Mouse (Mus musculus) limb, embryonic 12.5 days (tissue): ENCODE results near the gene E2f4. TPM values are rescaled to one million over a fixed set of nuclear protein-coding genes. Genes with fewer than 3 reads are reported as not detected.

ENCODE experiments used
- ATAC-seq: fragments of 200-750 bp; cut with Nextera tagmentation; 2 replicates; pipeline ENCODE4 v1.8.0; 2017; ENCODE audit warnings: low read depth, moderate TSS enrichment; ENCODE audit not compliant: insufficient number of reproducible peaks, insufficient read depth, low FRiP score, low TSS enrichment
- H3K27ac ChIP-seq: fragments of 300-500 bp; sonication (generic); 2 replicates; pipeline ENCODE4 v1.5.1; 2016; ENCODE audit warnings: mild to moderate bottlenecking, moderate library complexity
- H3K27me3 ChIP-seq: fragments of 300-500 bp; sonication (generic); 2 replicates; pipeline ENCODE4 v1.6.1; 2016; ENCODE audit warnings: mild to moderate bottlenecking, moderate library complexity
- H3K36me3 ChIP-seq: fragments of 300-500 bp; sonication (generic); 2 replicates; pipeline ENCODE4 v1.6.1; 2016; ENCODE audit warnings: mild to moderate bottlenecking, moderate library complexity
- H3K4me1 ChIP-seq: fragments of 300-500 bp; sonication (generic); replicated peaks from 2 replicates; pipeline ENCODE4 v1.6.1; 2016
- H3K4me2 ChIP-seq: fragments of 300-500 bp; sonication (generic); 2 replicates; pipeline ENCODE4 v1.6.1; 2016; ENCODE audit warnings: mild to moderate bottlenecking, moderate library complexity
- H3K4me3 ChIP-seq: fragments of 300-500 bp; sonication (generic); replicated peaks from 2 replicates; pipeline ENCODE4 v1.5.1; 2016; ENCODE audit warnings: mild to moderate bottlenecking
- H3K9ac ChIP-seq: fragments of 300-500 bp; sonication (generic); replicated peaks from 2 replicates; pipeline ENCODE4 v1.6.1; 2016; ENCODE audit warnings: mild to moderate bottlenecking, moderate library complexity
- H3K9me3 ChIP-seq: fragments of 300-500 bp; sonication (generic); 2 replicates; pipeline ENCODE4 v1.6.1; 2016; ENCODE audit warnings: mild to moderate bottlenecking, moderate library complexity
- WGBS: fragments of 180-500 bp; shearing (Covaris S2); methylation state at CpG from one replicate; pipeline ENCODE4 v1.1.7; 2016; 5-methylcytosine and 5-hydroxymethylcytosine counted together
- polyA plus RNA-seq: library from polyadenylated mRNA; unstranded; fragments of >200 nt; fragmentation: Nextera tagmentation; extraction: Ambion mirVana; gene quantifications from 2 replicates; pipeline ENCODE4 v1.2.1, GENCODE M21; 2016

Gene E2f4
- polyA plus RNA-seq, 1 experiment from 2014 or later, result 75.6 TPM

- Histone ChIP-seq H3K4me2 (no peak overlapping the region), H3K9me3 (no peaks in the 10 kb centered on the region), H3K36me3 (peaks cover 82% of the 10 kb centered on the region), H3K4me3 (no peak overlapping the region), H3K4me1 (peaks cover 21% of the 10 kb centered on the region), H3K27ac (no peak overlapping the region), H3K9ac (no peak overlapping the region), H3K27me3 (no peaks in the 10 kb centered on the region)
- ATAC-seq, result no peak
- WGBS, result 95% methylated on average over 10 of the region's 10 CpGs
These were observed 11.0 kb downstream of the E2f4 start for GRCm38 (mm10) chr8:105308428-105308827.

GRCm38 (mm10) chr8:105309142-105309847, 11.8 kb downstream of the E2f4 start:
- H3K9me3 ChIP-seq, result no peaks in the 10 kb centered on the region
- H3K36me3 ChIP-seq, result peaks cover 82% of the 10 kb centered on the region
- H3K4me2 ChIP-seq, result no peak overlapping the region
- no peak overlapping the region for H3K9ac ChIP-seq
- peaks cover 21% of the 10 kb centered on the region for H3K4me1 ChIP-seq
- no peak overlapping the region for H3K27ac ChIP-seq
- 81% methylated on average over 15 of the region's 15 CpGs for WGBS
- H3K27me3 ChIP-seq, result no peaks in the 10 kb centered on the region
- no peak for ATAC-seq
- H3K4me3 ChIP-seq, result no peak overlapping the region

GRCm38 (mm10) chr8:105310118-105310517, 12.7 kb downstream of the E2f4 start:
- no peak overlapping the region for H3K27ac ChIP-seq
- H3K27me3 ChIP-seq, result no peaks in the 10 kb centered on the region
- WGBS, result 85% methylated on average over 8 of the region's 8 CpGs
- peaks cover 83% of the 10 kb centered on the region for H3K36me3 ChIP-seq
- H3K4me2 ChIP-seq, result no peak overlapping the region
- H3K9ac ChIP-seq, result no peak overlapping the region
- ATAC-seq, result no peak
- peaks cover 15% of the 10 kb centered on the region for H3K4me1 ChIP-seq
- no peak overlapping the region for H3K4me3 ChIP-seq
- no peaks in the 10 kb centered on the region for H3K9me3 ChIP-seq

- WGBS, result 86% methylated on average over 1 of the region's 1 CpGs
- no peak overlapping the region for H3K27ac ChIP-seq
- no peak overlapping the region for H3K4me3 ChIP-seq
- no peaks in the 10 kb centered on the region for H3K27me3 ChIP-seq
- H3K36me3 ChIP-seq, result peaks cover 98% of the 10 kb centered on the region
- no peak for ATAC-seq
- H3K9me3 ChIP-seq, result no peaks in the 10 kb centered on the region
- no peak overlapping the region for H3K4me2 ChIP-seq
- no peaks in the 10 kb centered on the region for H3K4me1 ChIP-seq
- H3K9ac ChIP-seq, result no peak overlapping the region
These were observed 14.3 kb downstream of the E2f4 start for GRCm38 (mm10) chr8:105311718-105312117.

- H3K9me3 ChIP-seq, result no peaks in the 10 kb centered on the region
- H3K4me2 ChIP-seq, result no peak overlapping the region
- peaks cover 96% of the 10 kb centered on the region for H3K36me3 ChIP-seq
- H3K4me3 ChIP-seq, result no peak overlapping the region
- H3K27ac ChIP-seq, result no peak overlapping the region
- WGBS, result 89% methylated on average over 8 of the region's 8 CpGs
- H3K9ac ChIP-seq, result no peak overlapping the region
- no peak for ATAC-seq
- H3K27me3 ChIP-seq, result no peaks in the 10 kb centered on the region
- no peaks in the 10 kb centered on the region for H3K4me1 ChIP-seq
These were observed 15.5 kb downstream of the E2f4 start for GRCm38 (mm10) chr8:105312891-105313481.

- 77% methylated on average over 9 of the region's 9 CpGs for WGBS
- no peak overlapping the region for H3K4me3 ChIP-seq
- no peak overlapping the region for H3K4me2 ChIP-seq
- no peaks in the 10 kb centered on the region for H3K9me3 ChIP-seq
- no peaks in the 10 kb centered on the region for H3K4me1 ChIP-seq
- H3K27me3 ChIP-seq, result no peaks in the 10 kb centered on the region
- H3K9ac ChIP-seq, result no peak overlapping the region
- no peak for ATAC-seq
- H3K36me3 ChIP-seq, result peaks cover 96% of the 10 kb centered on the region
- H3K27ac ChIP-seq, result no peak overlapping the region
These were observed 16.3 kb downstream of the E2f4 start for GRCm38 (mm10) chr8:105313622-105314402.

- Histone ChIP-seq H3K27ac (no peak overlapping the region), H3K9me3 (no peaks in the 10 kb centered on the region), H3K36me3 (peaks cover 95% of the 10 kb centered on the region), H3K4me3 (no peak overlapping the region), H3K4me2 (no peak overlapping the region), H3K9ac (no peak overlapping the region), H3K27me3 (no peaks in the 10 kb centered on the region), H3K4me1 (no peaks in the 10 kb centered on the region)
- ATAC-seq, result no peak
- 92% methylated on average over 18 of the region's 18 CpGs for whole genome bisulfite sequencing
These were observed 17.8 kb downstream of the E2f4 start for GRCm38 (mm10) chr8:105315073-105315769.

- no peaks in the 10 kb centered on the region for H3K4me1 ChIP-seq
- 87% methylated on average over 4 of the region's 4 CpGs for whole genome bisulfite sequencing
- no peak overlapping the region for H3K27ac ChIP-seq
- no peak overlapping the region for H3K4me3 ChIP-seq
- no peak for ATAC-seq
- H3K27me3 ChIP-seq, result no peaks in the 10 kb centered on the region
- no peaks in the 10 kb centered on the region for H3K9me3 ChIP-seq
- H3K9ac ChIP-seq, result no peak overlapping the region
- no peak overlapping the region for H3K4me2 ChIP-seq
- peaks cover 78% of the 10 kb centered on the region for H3K36me3 ChIP-seq
These were observed 20.5 kb downstream of the E2f4 start for GRCm38 (mm10) chr8:105317941-105318340.

- 83% methylated on average over 11 of the region's 11 CpGs for WGBS
These were observed 21.3 kb downstream of the E2f4 start for GRCm38 (mm10) chr8:105318662-105319190.

GRCm38 (mm10) chr8:105323183-105323582, 25.7 kb downstream of the E2f4 start:
- H3K4me2 ChIP-seq, result no peak overlapping the region
- no peaks in the 10 kb centered on the region for H3K9me3 ChIP-seq
- no peak overlapping the region for H3K4me3 ChIP-seq
- ATAC-seq, result no peak
- WGBS, result 85% methylated on average over 4 of the region's 4 CpGs
- peaks cover 41% of the 10 kb centered on the region for H3K36me3 ChIP-seq
- H3K27ac ChIP-seq, result no peak overlapping the region
- no peak overlapping the region for H3K9ac ChIP-seq
- H3K4me1 ChIP-seq, result peaks cover 19% of the 10 kb centered on the region
- H3K27me3 ChIP-seq, result no peaks in the 10 kb centered on the region

More at GRCm38 (mm10) chr8:105318662-105319190, 21.3 kb downstream of the E2f4 start:
- ATAC-seq, result no peak
- peaks cover 78% of the 10 kb centered on the region for H3K36me3 ChIP-seq
- no peak overlapping the region for H3K9ac ChIP-seq
- H3K4me1 ChIP-seq, result no peaks in the 10 kb centered on the region
- H3K9me3 ChIP-seq, result no peaks in the 10 kb centered on the region
- H3K4me2 ChIP-seq, result no peak overlapping the region
- no peaks in the 10 kb centered on the region for H3K27me3 ChIP-seq
- no peak overlapping the region for H3K27ac ChIP-seq
- no peak overlapping the region for H3K4me3 ChIP-seq
